Mouse (Mus musculus) monocyte, adult 2 months (primary cell): ENCODE results near the gene Prl4a1.
"Not testable (repeated sequence)": the region's sequence is repeated elsewhere in the genome, so short reads cannot be mapped to it uniquely, and the experiment has no call there.

Experiments used
- DNase-seq, 2 experiments: peaks; one replicate each; pipeline ENCODE4 v3.0.0; 2022; ENCODE audit warnings: low spot score in 2 of 2, low read depth in 1 of 2

Gene Prl4a1

DNA sequence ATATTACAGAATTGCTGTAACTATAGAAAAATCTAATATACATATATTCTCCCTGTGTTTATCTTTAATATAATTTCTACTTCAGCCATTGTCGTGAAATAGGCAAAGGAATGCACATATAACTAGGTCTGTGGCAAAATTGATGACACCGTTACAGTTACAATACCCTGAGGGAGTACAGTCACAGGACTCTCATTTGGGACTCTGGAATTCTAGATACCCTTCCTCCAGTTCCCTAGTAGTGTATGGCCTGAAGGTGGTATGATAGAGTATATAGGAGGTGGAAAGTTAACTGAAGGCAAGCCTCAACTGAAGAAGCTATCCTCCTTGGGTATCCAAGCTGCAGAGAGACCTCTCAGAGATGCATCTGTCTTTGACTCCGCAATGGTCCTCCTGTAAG, at the start of gene Prl4a1:
Prl4a1 (plus strand) TSS at position 301 of the 400 bp plus-strand sequence.
- no peak for DNase-seq

DNA sequence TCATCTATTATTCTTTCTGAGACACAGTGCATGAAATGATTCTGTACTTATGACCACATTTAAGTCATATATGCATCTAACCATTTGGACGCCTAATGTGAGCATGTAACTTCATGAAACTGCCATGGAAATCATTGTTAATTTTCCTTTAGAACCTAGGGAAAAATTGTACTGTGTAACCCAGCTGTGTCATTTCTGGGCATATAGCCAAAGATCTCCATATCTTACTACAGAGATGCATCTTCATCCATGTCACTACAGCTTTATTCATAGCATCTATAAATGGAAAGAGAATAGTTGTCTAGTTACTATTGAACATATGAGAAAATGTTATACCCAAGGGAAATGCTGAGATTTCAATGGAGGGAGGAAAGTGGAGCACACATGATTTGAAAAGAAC, 43.1 kb upstream of the Prl4a1 start:
- DNase-seq: no peak

DNA sequence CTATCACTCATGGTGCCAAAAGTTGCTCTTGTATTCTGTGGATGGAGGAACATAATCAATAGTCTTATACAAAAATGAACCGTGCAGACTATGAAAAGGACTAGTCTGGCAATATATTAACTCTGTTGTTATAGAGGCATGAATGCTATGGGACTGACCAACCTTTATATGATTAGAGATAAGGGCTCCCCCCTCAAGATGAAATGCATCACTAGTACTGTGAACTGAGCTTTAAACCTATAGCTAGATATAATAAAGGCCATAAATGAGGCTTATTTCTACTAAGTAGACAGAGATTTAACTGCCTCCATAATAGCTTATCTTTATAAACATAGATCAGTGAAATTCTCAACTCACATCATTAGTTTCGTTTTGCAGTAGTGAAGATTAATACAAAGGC, 41.7 kb upstream of the Prl4a1 start:
- DNase-seq: not testable (repeated sequence)

- DNase-seq: no peak
Observed at GRCm38 (mm10) chr13:27977646-27978045, 38.4 kb upstream of the Prl4a1 start.

GRCm38 (mm10) chr13:27996557-27996956, 19.5 kb upstream of the Prl4a1 start:
- not testable (repeated sequence) for DNase-seq

GRCm38 (mm10) chr13:28029330-28029729, 13.3 kb downstream of the Prl4a1 start:
- no peak for DNase-seq

DNA sequence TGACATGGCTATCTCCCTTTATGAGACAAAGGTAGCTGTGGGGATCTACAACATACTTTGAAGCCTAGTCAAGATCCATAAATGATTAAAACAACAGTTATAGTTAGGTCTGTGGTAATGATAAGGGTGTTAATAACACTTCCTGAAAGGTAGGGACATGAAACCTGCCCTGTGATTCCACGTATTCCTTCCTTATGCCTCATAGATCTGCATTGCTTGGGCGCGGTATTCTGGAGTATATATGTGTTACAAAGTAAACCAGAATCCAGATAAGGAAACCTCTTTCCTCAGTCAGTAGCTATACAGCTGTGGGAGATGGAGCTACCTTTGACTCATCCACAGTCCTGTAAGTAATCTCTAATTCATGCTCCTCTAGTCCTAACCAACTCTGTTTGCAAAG, 53.3 kb downstream of the Prl4a1 start:
- no peak for DNase-seq
